Mouse (Mus musculus) adrenal gland, postnatal 10 days (tissue): ENCODE measurements at regions not wholly inside any gene's neighbourhood (a gene's known extent, or its start where the extent isn't known, plus 50 kb on each side); places are given as distances from the start of the nearest gene placed in this dataset.

Source experiments
- DNase-seq: peaks from one replicate; pipeline ENCODE4 v3.0.0; 2021; ENCODE audit warnings: mixed read lengths

DNA sequence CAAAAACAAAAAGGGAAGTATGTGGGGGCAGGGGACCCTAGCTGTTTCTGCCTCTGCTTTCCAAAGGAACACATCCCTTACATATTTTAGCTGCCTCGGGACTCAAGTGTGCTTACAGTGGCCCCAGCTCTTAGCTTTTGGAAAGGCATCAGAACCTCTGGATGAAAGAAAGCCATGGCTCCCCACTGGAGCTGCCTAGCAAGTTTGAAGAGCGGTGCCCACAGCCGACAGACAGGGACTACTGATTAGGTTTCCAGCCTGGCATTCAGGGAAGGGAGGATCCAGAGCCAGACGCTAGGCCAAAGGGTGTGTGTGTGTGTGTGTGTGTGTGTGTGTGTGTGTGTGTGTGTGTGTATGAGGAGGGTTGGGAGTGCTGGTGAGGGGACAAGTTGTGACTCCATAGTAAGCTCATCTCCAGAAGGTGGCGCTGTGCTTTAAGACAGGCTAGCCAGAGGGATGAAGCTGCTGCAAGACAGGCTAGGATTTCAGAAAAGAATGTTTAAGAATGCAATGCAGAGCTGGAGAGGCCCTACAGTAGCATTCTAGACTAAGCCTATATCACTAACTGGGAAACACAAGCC is 318.9 kb downstream of the Mycn start:
- peak; percentile 89 for DNase-seq

DNA sequence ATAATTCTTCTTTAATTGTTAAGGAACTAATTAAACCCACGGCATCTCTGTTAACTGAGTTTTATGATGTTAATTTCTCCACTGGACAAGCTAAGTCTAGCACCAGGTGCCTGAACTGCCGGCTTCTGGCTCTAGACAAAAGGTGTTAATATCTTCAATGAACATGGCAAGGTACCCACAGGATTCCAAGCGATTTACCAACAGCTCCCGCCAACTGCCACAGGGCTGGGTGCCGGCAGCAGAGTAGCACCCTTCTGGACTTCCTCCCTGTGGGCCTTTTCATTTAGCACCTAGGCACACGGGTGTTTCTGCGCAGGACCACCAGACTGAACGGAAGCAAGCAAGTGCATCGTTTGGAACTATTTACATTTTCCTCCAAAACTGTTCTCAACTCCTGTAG is 320.2 kb downstream of the Mycn start:
- DNase-seq: no peak

DNA sequence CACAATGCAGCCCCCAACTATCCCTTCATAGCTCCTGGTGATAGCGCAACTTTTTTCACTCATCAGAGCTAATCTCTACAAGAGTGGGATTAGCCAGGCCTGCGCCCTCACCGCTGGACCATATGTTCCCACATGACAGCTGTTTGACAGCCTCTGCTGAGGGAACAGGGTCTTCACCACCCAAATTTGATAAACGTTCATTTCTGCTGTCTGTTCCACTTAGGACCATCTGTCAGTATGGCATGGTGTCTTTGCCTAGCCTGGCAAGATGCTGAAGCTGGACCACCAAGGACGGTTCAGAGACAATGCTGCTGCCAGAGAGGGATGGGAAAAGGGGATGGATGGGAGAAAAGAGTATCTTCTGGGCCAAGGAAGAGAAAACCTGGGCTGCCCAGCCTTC is 321.4 kb downstream of the Mycn start:
- no peak for DNase-seq

DNA sequence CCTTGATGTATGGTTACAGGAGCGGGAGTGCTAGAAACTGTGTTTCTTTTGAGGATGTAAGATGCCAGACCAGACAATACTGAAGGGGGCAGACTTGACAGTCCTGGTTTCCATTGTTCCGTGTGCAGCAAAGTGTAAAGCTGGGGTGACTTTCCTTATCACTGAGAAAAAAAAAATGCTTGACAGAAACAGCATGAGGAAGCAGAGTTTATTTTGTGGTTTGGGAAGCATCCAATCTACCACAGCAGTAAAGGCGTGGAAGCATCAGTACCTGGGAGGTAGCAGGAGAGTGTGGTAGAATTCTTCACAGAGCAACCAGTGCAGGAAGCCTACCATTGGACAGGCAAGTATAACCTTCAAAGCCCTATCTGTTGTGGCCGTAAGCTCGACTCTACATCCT is 322.3 kb downstream of the Mycn start:
- DNase-seq: no peak

DNA sequence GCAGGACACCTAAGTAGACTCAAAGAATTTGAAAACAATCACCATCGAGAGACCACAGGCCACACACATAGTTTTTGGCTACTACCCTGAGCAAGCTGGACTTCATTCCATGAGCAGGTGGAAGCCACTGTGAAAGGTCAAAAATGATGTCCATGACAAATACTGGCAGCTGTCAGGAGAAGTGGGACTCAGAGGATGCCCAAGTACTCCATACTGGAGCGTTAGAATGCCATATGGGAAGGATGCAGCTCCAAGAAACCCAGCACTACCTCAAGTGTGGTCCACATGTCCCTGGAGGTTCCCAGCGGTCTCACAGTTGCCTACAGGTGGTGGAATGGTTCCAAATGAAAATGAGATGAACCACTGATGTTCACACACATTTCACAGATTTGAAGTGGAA is 329.2 kb downstream of the Mycn start:
- DNase-seq: no peak

DNA sequence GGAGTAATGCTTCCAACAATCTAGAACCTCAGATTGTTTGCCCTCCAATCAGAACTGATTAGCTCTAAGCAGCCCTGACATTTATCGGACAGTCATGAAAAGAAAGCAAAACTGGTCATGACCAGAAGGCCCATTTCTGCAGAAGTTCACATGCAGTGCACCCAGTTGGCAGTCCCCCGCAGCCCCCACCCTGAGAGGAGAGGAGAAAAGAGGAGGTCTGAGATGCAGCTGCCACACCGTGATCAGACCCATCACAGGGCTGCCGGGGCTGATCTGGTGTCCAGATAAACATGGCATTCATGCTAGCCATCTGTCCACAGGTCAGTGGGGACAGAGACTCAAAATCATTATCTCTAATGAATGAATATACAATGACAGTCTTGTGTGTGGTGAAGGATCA is 330.9 kb downstream of the Mycn start:
- no peak for DNase-seq

DNA sequence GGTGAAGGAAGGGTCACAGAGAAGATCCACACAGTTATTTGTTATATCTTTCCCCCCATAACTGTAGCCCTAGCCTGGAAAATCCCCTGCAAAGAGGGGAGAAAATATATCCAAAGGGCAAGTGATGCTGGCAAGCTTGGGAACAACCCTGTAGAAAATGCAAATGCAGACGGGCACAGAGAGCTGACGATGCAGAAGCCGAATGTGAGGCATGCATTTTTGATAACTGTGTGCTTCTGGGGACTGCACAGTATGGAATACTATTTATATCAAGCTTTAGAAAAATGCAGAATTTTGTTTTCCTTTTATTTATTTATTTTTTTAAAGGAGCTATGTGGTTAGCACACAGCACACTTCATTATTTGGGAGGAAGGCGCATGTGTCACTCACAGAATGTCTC is 333.7 kb downstream of the Mycn start:
- no peak for DNase-seq

DNA sequence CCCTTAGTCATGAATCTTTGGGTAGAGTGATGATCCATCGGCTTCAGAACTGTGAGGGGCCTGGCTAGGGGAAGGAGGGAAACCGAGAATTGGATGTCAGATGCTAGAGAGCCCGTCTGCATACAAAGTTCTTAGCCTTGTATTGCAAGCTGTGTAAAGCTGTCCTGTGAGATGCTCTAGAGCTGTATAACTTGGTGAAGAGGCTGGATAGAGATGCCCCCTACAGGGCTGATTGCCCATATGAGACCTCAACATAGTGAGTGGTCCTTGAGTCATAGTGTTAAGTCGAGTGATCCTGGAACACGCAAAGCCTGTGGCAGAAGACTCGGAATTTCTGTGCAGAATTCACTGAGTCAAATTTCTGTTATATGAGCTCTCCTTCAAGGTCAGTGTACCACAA is 334.8 kb downstream of the Mycn start:
- no peak for DNase-seq

DNA sequence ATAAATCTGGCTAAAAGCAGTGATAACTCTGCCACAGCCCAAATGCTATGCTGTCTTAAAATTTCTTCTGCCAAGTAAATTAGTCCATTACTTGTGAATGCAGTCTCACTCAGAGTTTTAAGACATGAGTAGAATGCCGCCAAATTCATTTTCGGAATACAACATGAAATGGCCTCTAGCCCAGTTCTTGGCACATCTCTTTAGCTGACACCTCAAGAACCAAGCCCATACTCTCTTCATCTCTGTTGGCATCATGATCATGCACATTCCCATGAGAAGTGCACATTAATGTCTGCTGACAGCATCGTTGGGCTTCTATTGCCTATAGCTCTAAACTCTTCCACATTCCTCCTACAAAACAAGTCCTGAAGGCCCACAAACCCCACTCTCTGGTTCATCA is 336.2 kb downstream of the Mycn start:
- DNase-seq: no peak

DNA sequence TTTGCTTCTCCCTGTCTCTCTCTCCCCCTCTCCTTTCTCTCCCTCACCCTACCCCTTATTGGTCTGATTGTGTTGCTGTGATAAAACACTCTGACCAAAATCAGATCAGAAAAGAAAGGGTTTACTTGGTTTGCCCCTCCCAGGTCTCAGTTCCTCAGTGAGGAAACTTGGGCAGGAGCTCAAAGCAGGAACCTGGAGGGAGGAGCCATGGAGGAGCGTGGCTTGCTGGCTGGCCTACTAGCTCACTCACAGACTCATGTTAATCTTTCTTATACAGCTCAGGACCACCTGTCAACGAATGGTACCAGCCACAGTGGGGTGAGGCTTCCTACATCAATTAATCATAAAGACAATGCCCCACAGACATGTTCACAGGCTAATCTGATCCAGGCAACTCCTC is 339.4 kb downstream of the Fam49a start:
- DNase-seq: no peak

DNA sequence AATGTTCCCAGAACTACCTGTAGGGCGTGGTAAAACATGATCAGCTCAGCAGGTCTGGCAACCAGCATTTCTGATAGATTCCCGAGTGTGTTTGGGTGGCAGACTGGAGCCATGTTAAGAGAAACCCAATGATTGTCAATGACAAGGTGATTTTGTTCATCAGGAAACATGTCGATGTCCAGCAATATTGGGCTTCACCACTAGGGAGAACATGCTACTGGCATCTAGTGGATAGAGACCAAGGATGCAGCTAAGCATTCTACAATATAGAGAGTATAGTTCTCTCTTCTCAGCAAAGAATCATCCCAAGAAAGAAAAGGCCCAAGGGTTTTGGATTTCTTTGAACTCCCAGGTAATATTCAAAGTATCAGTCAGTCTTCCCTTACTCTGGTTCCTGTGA is 333.5 kb downstream of the Fam49a start:
- no peak for DNase-seq

DNA sequence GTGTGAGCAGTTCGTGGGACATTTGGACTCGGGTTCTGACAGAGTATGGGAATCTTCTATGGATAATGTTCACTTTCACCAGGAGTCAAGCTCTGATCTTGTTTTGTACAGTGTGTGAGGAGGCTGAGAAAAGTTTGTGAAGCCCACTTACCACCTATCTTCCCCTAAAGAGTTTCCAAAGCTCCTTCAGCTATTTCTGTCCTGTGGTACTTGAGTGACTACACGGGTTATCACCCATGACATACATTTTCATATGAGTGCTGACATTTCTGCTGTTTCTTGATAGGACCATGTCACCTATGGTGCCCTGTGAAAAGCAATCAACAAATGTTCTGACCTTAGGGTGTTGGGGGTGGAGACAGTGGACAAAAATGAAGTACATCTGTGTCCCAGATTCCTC is 332.6 kb downstream of the Fam49a start:
- no peak for DNase-seq

DNA sequence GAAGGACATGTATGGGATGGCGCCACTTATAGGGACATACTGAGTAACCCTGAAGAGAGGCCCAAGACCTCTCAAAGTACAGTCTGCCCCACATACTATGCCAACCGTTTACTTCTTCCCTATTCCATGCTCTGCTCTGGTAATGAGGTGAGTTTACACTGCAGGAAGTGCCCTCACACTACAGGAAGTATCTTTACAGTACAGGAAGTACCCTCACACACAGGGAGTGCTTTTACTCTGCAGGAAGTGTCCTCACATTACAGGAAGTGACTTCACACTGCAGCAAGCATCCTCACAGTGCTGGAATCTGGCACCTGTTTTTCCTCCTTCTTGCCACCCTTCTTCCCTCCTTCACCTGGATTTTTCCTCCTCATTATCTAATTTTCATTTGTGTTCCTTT is 331.4 kb downstream of the Fam49a start:
- DNase-seq: no peak

DNA sequence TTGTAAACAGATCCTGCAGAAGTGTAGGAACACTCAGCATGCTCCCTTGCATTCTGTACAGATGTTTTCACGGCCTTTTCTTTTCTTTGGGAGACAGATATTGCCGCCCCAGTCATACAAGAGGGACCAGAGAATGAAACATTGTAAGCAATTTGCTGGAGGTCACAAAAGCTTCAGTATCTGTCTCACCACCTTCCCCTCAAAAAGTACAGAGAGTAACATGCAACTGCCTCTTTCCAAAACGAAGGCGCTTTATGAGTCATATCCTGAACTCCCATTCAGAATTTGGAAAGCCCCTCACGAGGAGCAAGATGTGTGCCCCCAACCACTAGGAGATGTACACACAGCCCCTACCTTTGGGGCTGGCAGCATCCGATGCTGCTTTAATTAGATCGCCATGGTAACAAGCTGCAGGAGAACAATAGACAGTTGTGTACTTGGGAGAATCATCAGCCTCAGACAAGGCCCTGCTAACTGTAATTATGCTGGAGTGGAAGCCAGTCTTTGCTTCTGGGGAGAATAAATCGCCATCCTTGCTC is 328.9 kb downstream of the Fam49a start:
- no peak for DNase-seq

DNA sequence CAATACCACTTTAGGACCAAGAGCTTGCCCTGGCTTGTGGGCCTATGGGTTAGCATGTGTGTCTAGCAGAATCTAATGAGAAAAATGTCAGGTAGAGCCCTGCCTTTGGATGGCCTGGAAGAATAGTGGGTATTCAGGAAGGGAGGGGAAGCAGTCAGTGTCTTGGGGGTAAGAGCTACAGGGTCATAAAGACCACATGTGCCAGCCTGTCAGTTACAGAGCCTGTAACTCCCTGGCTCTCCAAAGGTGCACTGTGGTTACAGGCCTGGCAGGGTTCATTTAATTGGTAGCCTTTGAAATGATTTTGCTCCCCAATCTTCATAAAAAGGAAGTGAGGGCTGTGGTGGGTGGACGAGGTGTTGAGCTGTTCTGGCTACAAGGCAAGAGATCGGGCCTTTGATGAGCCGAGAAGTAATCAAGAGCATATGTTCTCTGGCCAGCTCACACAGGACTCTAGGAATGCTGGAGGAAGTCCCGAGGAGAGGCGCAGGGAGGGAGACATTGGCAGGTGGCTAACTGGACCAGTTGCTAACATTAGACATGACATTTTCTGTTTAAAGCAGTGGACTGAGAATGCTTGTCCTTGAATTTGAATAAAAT is 326.9 kb downstream of the Fam49a start:
- no peak for DNase-seq

DNA sequence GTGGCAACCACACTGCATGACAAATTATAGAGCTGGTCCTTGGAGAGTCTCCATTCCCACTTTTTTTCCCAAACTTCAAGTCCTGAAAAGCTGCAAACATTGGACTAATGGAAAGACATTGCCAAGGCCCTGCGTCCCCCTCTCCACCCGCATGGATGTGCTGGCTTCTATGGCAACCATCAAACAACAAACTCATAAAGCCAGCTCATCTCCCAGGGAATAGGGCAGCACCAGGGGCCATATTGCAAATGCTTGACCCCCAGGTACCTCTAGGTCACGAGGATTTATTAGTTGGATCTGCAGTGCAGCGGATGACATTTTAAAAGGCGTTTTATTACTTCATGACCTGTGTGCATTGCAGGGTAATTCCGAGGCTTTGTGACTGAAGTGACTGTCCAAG is 324.5 kb downstream of the Fam49a start:
- no peak for DNase-seq

DNA sequence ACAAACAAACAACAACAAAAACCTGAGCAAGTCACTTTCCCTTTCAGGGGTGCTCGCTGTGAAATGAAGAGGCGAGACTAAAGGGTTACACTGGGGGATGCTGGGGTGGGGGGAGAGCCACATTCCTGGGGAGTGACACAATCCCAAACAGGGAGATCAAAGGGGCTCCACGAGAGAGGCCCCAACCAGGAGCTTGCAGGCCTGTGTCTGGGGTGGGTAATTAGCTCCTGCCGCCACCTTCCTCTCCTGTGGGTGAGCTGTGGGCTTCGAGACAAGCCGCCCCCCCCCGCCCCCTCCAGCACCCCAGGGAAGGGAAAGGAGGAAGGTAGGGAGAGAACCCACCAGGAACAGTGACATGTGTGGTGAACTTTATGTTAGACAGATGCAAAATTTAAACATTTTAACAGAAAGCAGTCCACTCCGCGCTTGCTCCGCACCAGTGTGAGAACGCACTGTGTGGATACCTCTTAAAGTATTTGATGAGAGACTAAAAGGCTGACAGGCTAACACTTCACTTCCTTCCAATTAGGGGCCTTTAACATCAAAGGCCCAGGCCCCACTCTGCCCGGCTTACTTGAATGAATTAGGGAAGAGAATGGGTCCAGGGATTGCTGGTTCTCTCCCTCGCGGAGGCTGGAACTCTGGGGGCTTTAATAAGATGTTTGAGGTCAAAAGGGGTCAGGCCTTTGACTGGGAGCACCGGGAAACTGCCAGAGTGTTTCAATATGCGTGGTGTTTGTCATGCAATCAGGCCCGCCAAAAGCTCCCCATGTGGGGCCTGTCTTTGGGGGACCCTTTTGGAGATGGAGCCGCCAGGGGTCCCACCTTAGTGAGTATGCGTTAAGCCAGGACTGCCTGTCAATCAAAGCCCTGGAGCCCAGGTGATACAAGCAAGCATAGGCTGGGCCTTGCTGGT is 319.6 kb downstream of the Fam49a start:
- no peak for DNase-seq

DNA sequence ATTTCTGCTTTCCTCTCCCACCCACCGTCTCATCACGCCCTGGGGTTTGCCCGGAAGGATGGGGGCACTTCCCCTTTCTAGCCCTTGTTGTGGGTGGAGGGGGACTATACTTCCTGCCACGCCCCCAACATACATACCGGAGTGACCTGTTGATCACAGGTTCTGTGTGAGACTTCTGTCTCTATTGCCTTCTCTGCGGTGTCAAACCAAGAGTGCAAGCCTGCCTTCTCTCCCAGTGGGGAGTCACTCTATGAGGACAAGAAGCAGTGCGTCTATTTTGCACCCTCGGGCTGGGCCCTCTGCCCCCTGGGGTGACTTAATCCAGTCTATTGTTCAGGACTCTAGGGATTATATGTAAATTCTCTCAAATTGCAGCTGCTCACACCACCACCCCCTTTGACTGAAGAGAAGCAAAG is 318.8 kb downstream of the Fam49a start:
- no peak for DNase-seq

DNA sequence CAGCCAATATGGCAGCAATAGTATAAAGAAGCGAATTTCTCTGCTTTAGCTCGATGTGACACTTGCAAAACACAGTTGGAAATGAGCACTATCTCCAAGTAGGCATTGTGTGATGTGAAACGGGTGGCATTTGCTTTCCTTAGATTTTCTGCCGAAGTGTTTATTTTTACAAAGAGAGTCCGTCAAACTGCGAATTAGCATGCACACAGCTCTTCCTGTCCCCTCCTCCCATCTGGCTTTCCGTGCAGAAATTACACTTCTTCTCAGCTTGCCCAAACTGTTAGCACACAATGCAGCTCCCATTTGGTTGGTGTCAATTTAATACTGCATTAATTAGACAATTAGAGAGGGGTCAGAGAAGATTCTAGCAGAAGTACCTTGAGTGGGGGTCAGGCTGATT is 316.3 kb downstream of the Fam49a start:
- DNase-seq: no peak

DNA sequence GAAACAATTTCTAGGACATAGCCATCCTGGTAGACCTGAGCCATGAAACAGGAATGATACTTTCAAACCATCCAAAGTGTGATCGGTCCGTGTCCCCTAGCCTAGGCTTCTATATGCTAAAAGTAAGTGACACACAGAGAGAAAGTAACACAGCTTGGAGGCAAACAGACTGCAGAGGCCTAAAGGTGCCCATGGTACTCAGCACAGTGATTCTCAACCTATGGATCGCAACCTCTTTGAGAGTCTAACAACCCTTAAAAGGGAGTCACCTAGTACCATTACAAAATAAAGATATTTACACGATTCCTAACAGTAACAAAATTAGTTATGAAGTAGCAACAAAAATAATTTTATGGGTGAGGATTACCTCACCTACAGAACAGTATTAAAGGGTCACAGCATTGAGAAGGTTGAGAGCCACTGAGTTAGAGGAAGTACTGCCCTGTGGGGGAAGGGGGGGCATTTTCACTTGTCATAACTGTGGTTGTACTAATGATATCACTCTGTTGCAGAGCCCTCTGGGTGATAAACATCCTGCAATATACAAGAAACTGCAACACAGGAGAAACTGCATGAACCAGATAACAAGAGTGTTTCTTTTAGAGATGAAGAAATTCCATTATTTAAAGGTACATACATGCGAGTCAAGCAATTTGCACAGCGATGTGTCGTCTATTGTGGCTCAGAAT is 308.8 kb downstream of the Fam49a start:
- DNase-seq: no peak

DNA sequence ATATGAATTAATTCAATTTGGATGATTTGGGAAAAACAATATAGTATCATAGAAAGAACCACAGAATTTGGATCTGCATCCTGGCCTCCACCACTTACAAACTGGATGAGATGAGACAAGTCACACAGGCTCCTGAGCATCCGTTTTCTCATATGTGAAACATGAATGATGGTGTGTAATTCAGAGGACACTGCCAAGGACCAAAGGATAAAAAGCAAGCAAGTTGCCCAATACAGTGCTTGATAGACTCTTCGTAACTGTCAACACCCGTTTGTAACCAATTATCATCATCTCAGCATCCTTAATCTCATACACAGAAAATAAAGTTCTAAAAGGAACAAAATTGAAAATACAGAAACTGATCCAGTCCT is 305.8 kb downstream of the Fam49a start:
- no peak for DNase-seq

DNA sequence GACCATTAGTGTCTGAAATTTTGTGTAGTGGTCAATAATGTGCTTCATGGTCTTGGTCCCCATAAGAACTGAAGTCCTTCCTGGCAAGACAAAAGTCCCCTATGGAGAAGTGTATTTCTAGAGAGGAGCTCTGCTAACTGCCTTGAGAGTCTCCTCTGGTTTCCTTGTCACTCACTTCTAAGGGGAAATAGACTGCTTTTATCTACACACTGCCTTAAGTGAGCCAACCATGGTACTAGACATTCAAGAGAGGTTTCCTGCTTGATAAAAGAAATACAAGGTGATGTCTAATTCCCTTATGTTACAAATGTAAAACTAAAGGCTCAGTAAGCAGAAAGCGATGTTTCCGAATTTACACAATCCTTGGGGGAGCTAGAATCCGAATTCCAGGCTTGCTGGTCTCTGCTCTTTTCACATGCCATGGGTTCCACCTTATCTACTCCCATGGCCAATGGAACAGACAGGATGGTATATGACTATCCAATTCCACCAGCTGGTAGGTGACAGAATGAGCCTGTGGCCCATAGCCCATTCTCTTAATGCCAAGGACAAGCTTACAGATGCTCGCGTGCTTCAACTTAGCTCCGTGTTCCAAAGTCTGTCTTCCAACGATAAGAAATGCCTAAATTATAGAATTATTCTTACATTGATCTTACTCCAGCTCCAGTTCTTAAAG is 305.3 kb downstream of the Fam49a start:
- no peak for DNase-seq
